Mouse (Mus musculus): ENCODE measurements around the gene Zcchc4. TPM values are rescaled to one million over a fixed set of nuclear protein-coding genes. Genes with fewer than 3 reads are reported as not detected.
A peak's percentile ranks its signal among the peaks of the same experiment; 100 is the strongest.

Gene Zcchc4
- polyA plus RNA-seq, 1 experiment from 2014 or later, result 9.3 TPM

GRCm38 (mm10) chr5:52855727-52856126, 80.5 kb downstream of the Zcchc4 start:
- Histone ChIP-seq H3K4me1 (replicated peaks; ENCODE audit: control insufficient read depth, insufficient read depth, low read length) (no peaks in the 10 kb centered on the region), H3K9ac (no peak overlapping the region), H3K4me2 (replicated peaks) (no peak overlapping the region), H3K4me3 (replicated peaks; ENCODE audit: low read length) (no peak overlapping the region), H3K27ac (no peak overlapping the region), H3K27me3 (ENCODE audit: control insufficient read depth, insufficient read depth, low read length) (no peaks in the 10 kb centered on the region), H3K9me3 (ENCODE audit: control insufficient read depth, low read length) (no peaks in the 10 kb centered on the region), H3K36me3 (replicated peaks; ENCODE audit: control insufficient read depth, insufficient read depth) (peaks cover 86% of the 10 kb centered on the region)
- 92% methylated on average over 5 of the region's 5 CpGs for WGBS
- ATAC-seq (ENCODE audit: low FRiP score) (no peak), DNase-seq (ENCODE audit: low spot score) (no peak)

- no peak overlapping the region for H3K4me3 ChIP-seq (replicated peaks; ENCODE audit: low read length)
- no peak overlapping the region for H3K27ac ChIP-seq
- no peak overlapping the region for H3K4me2 ChIP-seq (replicated peaks)
- WGBS, result 90% methylated on average over 8 of the region's 8 CpGs
- H3K36me3 ChIP-seq (replicated peaks; ENCODE audit: control insufficient read depth, insufficient read depth), result peaks cover 94% of the 10 kb centered on the region
- no peaks in the 10 kb centered on the region for H3K27me3 ChIP-seq (ENCODE audit: control insufficient read depth, insufficient read depth, low read length)
- H3K9ac ChIP-seq, result no peak overlapping the region
- ATAC-seq (ENCODE audit: low FRiP score) (no peak), DNase-seq (ENCODE audit: low spot score) (no peak)
- H3K9me3 ChIP-seq (ENCODE audit: control insufficient read depth, low read length), result no peaks in the 10 kb centered on the region
- peaks cover 4% of the 10 kb centered on the region; the same call in 1 of the 2 replicates for H3K4me1 ChIP-seq (replicated peaks; ENCODE audit: control insufficient read depth, insufficient read depth, low read length)
Observed at GRCm38 (mm10) chr5:52864446-52864845, 89.2 kb downstream of the Zcchc4 start.

DNA sequence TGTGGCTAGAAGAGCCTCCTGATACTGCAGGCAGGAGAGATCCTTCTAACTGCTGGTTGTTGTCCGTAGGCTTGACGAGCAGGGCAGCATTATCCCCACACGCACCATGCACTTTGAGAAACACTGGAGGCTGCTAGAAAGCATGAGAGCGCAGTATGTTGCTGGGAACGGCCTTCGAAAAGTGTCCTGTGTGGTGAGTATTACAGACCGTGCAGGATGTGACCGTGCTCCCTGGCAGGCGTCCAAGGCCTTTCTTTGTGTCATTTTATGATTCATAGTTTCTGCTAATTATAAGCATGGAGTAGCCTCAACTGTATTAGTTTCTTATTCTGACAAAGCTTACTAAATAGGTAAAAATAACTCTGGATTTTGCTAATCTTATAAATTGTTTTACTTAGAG, 90.6 kb downstream of the Zcchc4 start:
- H3K4me3 ChIP-seq (replicated peaks; ENCODE audit: low read length), result no peak overlapping the region
- no peaks in the 10 kb centered on the region for H3K9me3 ChIP-seq (ENCODE audit: control insufficient read depth, low read length)
- no peak overlapping the region for H3K4me2 ChIP-seq (replicated peaks)
- 68% methylated on average over 9 of the region's 9 CpGs for WGBS
- H3K4me1 ChIP-seq (replicated peaks; ENCODE audit: control insufficient read depth, insufficient read depth, low read length), result peaks cover 5% of the 10 kb centered on the region; the same call in 1 of the 2 replicates
- H3K27ac ChIP-seq, result no peak overlapping the region
- DNase-seq (ENCODE audit: low spot score) (no peak), ATAC-seq (ENCODE audit: low FRiP score) (no peak)
- no peak overlapping the region for H3K9ac ChIP-seq
- no peaks in the 10 kb centered on the region for H3K27me3 ChIP-seq (ENCODE audit: control insufficient read depth, insufficient read depth, low read length)
- peaks cover 84% of the 10 kb centered on the region for H3K36me3 ChIP-seq (replicated peaks; ENCODE audit: control insufficient read depth, insufficient read depth)

DNA sequence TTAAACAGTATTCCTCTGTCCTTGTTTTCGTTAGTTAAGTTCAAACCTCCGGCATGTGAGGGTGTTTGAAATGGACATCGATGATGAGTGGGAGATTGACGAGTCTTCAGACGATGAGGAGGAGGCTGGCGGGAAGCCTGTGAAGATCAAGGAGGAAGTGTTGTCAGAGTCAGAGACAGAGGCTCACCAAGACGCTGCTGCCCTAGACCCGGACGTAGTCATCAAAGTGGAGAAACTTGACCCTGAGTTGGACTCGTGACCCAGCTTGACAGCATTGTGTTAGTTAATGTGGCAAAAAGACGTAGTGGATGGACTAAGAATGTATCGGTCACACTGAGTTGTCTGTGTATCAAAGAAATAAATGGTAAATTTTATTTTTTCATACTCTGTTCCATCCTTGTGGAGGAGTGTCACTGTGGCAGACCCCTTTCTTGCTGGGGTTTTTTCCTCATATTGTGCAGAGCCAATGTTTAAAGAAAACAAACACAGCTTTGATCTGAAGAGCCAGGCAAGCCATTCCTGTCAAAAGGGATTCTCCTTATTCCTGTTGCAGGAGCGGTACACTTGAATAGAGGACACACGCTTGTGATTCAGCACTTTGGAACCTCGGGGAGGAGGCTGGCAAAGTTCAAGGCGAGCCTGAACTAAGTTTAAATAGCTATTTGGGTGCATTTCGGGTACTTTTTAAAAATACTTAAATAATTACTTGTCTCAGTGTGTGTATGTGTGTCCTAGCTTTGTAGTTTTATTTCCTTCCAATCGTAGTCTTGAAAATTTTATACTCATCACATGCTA, 91.3 kb downstream of the Zcchc4 start:
- H3K9me3 ChIP-seq (ENCODE audit: control insufficient read depth, low read length), result no peaks in the 10 kb centered on the region
- DNase-seq (ENCODE audit: low spot score), result no peak
- 80% methylated on average over 18 of the region's 18 CpGs for WGBS
- H3K4me3 ChIP-seq (replicated peaks; ENCODE audit: low read length), result no peak overlapping the region
- peaks cover 5% of the 10 kb centered on the region; the same call in 1 of the 2 replicates for H3K4me1 ChIP-seq (replicated peaks; ENCODE audit: control insufficient read depth, insufficient read depth, low read length)
- peaks cover 77% of the 10 kb centered on the region for H3K36me3 ChIP-seq (replicated peaks; ENCODE audit: control insufficient read depth, insufficient read depth)
- H3K4me2 ChIP-seq (replicated peaks), result no peak overlapping the region
- no peak overlapping the region for H3K9ac ChIP-seq
- ATAC-seq (ENCODE audit: low FRiP score), result no peak
- H3K27me3 ChIP-seq (ENCODE audit: control insufficient read depth, insufficient read depth, low read length), result no peaks in the 10 kb centered on the region
- H3K27ac ChIP-seq, result no peak overlapping the region

- H3K4me1 ChIP-seq (replicated peaks; ENCODE audit: control insufficient read depth, insufficient read depth, low read length), result peaks cover 5% of the 10 kb centered on the region; the same call in 1 of the 2 replicates
- DNase-seq (ENCODE audit: low spot score), result peak; percentile 38
- WGBS, result 66% methylated on average over 12 of the region's 12 CpGs
- H3K9me3 ChIP-seq (ENCODE audit: control insufficient read depth, low read length), result no peaks in the 10 kb centered on the region
- H3K36me3 ChIP-seq (replicated peaks; ENCODE audit: control insufficient read depth, insufficient read depth), result peaks cover 52% of the 10 kb centered on the region
- H3K27me3 ChIP-seq (ENCODE audit: control insufficient read depth, insufficient read depth, low read length), result no peaks in the 10 kb centered on the region
- H3K4me2 ChIP-seq (replicated peaks), result no peak overlapping the region
- H3K4me3 ChIP-seq (replicated peaks; ENCODE audit: low read length), result no peak overlapping the region
- H3K27ac ChIP-seq, result no peak overlapping the region; the same call in 1 of the 2 replicates
- no peak overlapping the region for H3K9ac ChIP-seq
- ATAC-seq (ENCODE audit: low FRiP score), result peak; percentile 47
Observed at GRCm38 (mm10) chr5:52868918-52869703, 93.9 kb downstream of the Zcchc4 start.

- Histone ChIP-seq H3K27ac (no peak overlapping the region), H3K27me3 (ENCODE audit: control insufficient read depth, insufficient read depth, low read length) (no peaks in the 10 kb centered on the region), H3K4me3 (replicated peaks; ENCODE audit: low read length) (no peak overlapping the region), H3K9me3 (ENCODE audit: control insufficient read depth, low read length) (no peaks in the 10 kb centered on the region), H3K4me2 (replicated peaks) (no peak overlapping the region), H3K36me3 (replicated peaks; ENCODE audit: control insufficient read depth, insufficient read depth) (peaks cover 30% of the 10 kb centered on the region), H3K9ac (no peak overlapping the region), H3K4me1 (replicated peaks; ENCODE audit: control insufficient read depth, insufficient read depth, low read length) (peaks cover 5% of the 10 kb centered on the region; the same call in 1 of the 2 replicates)
- ATAC-seq (ENCODE audit: low FRiP score) (no peak), DNase-seq (ENCODE audit: low spot score) (no peak)
- 15% methylated on average over 1 of the region's 1 CpGs for WGBS
Observed at GRCm38 (mm10) chr5:52871461-52871860, 96.3 kb downstream of the Zcchc4 start.

DNA sequence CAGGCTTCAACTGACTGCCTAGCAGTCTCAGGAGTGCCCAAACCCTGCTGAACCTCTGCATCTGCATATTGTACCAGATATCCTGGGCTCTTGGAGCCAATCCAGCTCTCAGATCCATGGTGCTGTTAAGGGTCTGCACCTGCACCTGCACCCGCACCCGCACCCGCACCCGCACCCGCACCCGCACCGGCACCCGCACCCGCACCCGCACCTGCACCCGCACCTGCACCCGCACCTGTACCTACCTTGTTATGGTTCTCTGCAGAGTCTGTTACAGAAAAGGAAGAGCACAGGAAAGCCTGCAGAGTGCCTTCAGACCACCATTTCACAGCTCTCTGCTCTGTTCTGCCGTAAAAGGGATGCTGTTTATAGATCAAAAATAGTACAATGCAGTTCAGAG, 96.8 kb downstream of the Zcchc4 start:
- Histone ChIP-seq H3K9me3 (ENCODE audit: control insufficient read depth, low read length) (no peaks in the 10 kb centered on the region), H3K27ac (no peak overlapping the region), H3K4me1 (replicated peaks; ENCODE audit: control insufficient read depth, insufficient read depth, low read length) (peaks cover 5% of the 10 kb centered on the region; the same call in 1 of the 2 replicates), H3K4me2 (replicated peaks) (no peak overlapping the region), H3K36me3 (replicated peaks; ENCODE audit: control insufficient read depth, insufficient read depth) (peaks cover 25% of the 10 kb centered on the region), H3K27me3 (ENCODE audit: control insufficient read depth, insufficient read depth, low read length) (no peaks in the 10 kb centered on the region), H3K4me3 (replicated peaks; ENCODE audit: low read length) (no peak overlapping the region), H3K9ac (no peak overlapping the region)
- WGBS, result 97% methylated on average over 13 of the region's 13 CpGs
- no peak for DNase-seq (ENCODE audit: low spot score)
- ATAC-seq (ENCODE audit: low FRiP score), result no peak

Other genes with a start within 250 kb of the Zcchc4 start
- gene Lgi2, start 208.9 kb upstream of the Zcchc4 start, polyA plus RNA-seq (2014; fragmentation: Nextera tagmentation; extraction: Ambion mirVana), result 6.5 and 6.9 TPM in 2 replicates
- 7.5 and 7.7 TPM in 2 replicates for gene Sepsecs, start 105.7 kb upstream of the Zcchc4 start, polyA plus RNA-seq (2014; fragmentation: Nextera tagmentation; extraction: Ambion mirVana)
- gene Pi4k2b, start 33.8 kb upstream of the Zcchc4 start, polyA plus RNA-seq (2014; fragmentation: Nextera tagmentation; extraction: Ambion mirVana), result 7.4 and 7.6 TPM in 2 replicates
- gene Anapc4, start 58.6 kb downstream of the Zcchc4 start, polyA plus RNA-seq (2014; fragmentation: Nextera tagmentation; extraction: Ambion mirVana), result 116 and 117 TPM in 2 replicates